Mouse (Mus musculus) midbrain, postnatal 0 days (tissue): ENCODE measurements around the gene Map4k4. TPM values are rescaled to one million over a fixed set of nuclear protein-coding genes. Genes with fewer than 3 reads are reported as not detected.

Experiments used
- ATAC-seq: fragments of 200-750 bp; cut with Nextera tagmentation; 2 replicates; pipeline ENCODE4 v1.8.0; 2017; ENCODE audit warnings: moderate number of reproducible peaks, mild to moderate bottlenecking, moderate TSS enrichment, moderate library complexity; ENCODE audit not compliant: low FRiP score
- DNase-seq: peaks from one replicate; pipeline ENCODE4 v3.0.0-alpha.2; 2015; ENCODE audit warnings: low spot score
- H3K27ac ChIP-seq: fragments of 300-500 bp; sonication (generic); 2 replicates; pipeline ENCODE4 v1.5.1; 2014; ENCODE audit warnings: low read depth, mild to moderate bottlenecking, low read length, mixed read lengths
- H3K27me3 ChIP-seq: fragments of 300-500 bp; sonication (generic); 2 replicates; pipeline ENCODE4 v1.6.1; 2014; ENCODE audit warnings: low read length, control low read depth, mixed read lengths; ENCODE audit not compliant: insufficient read depth
- H3K36me3 ChIP-seq: fragments of 300-500 bp; sonication (generic); 2 replicates; pipeline ENCODE4 v1.6.1; 2014; ENCODE audit warnings: low read length, control low read depth, mixed read lengths; ENCODE audit not compliant: insufficient read depth
- H3K4me1 ChIP-seq: fragments of 300-500 bp; sonication (generic); 2 replicates; pipeline ENCODE4 v1.6.1; 2014; ENCODE audit warnings: mild to moderate bottlenecking, control low read depth, antibody characterized with exemption, low read length, mixed read lengths; ENCODE audit not compliant: insufficient read depth
- H3K4me2 ChIP-seq: fragments of 300-500 bp; sonication (generic); 2 replicates; pipeline ENCODE4 v1.6.1; 2014; ENCODE audit warnings: low read depth, mild to moderate bottlenecking, low read length, mixed read lengths; ENCODE audit not compliant: poor library complexity, severe bottlenecking
- H3K4me3 ChIP-seq: fragments of 300-500 bp; sonication (generic); 2 replicates; pipeline ENCODE4 v1.5.1; 2014; ENCODE audit warnings: low read depth, mild to moderate bottlenecking, low read length, moderate library complexity
- H3K9ac ChIP-seq: fragments of 300-500 bp; sonication (generic); replicated peaks from 2 replicates; pipeline ENCODE4 v1.6.1; 2014; ENCODE audit warnings: mild to moderate bottlenecking, low read length, moderate library complexity, mixed read lengths; ENCODE audit not compliant: poor library complexity, severe bottlenecking
- H3K9me3 ChIP-seq: fragments of 300-500 bp; sonication (generic); 2 replicates; pipeline ENCODE4 v1.6.1; 2016; ENCODE audit warnings: low read length, control low read depth
- CTCF ChIP-seq: IDR thresholded peaks from 2 replicates; pipeline ENCODE4 v1.5.1; 2016; ENCODE audit warnings: antibody characterized with exemption, mild to moderate bottlenecking
- WGBS: fragments of 180-500 bp; shearing (Covaris S2); extraction: QIAGEN DNeasy Blood & Tissue Kit; methylation state at CpG from one replicate; pipeline ENCODE4 v1.1.7; 2014; 5-methylcytosine and 5-hydroxymethylcytosine counted together
- polyA plus RNA-seq: library from polyadenylated mRNA; unstranded; fragments of >200 nt; fragmentation: Nextera tagmentation; extraction: Ambion mirVana; gene quantifications from 2 replicates; pipeline ENCODE4 v1.2.1, GENCODE M21; 2015
- total RNA-seq: library from RNA; depleted of rRNA; stranded (reverse); fragments of >200 nt; gene quantifications from 2 replicates; pipeline ENCODE4 v1.2.3, GENCODE M21; 2014

Gene Map4k4
- total and polyA plus RNA-seq, 2 experiments from 2014 or later, result 30.6 to 185 TPM

DNA sequence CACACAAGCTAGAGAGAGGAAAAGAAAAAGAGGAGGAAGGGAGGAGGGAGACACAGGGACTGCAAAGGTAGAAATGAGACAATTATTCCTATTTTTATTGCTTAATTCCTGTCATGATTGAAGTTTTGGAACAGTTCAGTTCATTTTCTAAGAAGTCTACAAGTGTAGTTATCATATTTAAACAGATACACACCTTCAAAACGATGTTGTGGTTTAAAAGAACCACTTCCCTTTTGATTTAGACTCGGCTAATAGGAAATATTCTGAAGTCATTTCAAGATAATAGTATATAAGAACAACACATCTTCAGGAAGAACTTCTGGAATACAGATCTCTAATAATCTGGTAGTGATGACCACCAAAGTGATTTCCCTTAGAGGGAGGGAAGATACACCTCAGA lies 75.4 kb downstream of the Map4k4 start:
- Histone ChIP-seq H3K27me3 (no peaks in the 10 kb centered on the region), H3K4me1 (no peaks in the 10 kb centered on the region; the same call in 1 of the 2 replicates), H3K27ac (no peak overlapping the region), H3K36me3 (peaks cover 23% of the 10 kb centered on the region; the same call in 1 of the 2 replicates), H3K9ac (no peak overlapping the region), H3K4me3 (no peak overlapping the region), H3K4me2 (no peak overlapping the region), H3K9me3 (no peaks in the 10 kb centered on the region)
- TF ChIP-seq CTCF, result no peak
- DNase-seq (no peak), ATAC-seq (no peak)
- WGBS, result 87% methylated on average over 2 of the region's 2 CpGs

GRCm38 (mm10) chr1:39976847-39977744 lies 76.4 kb downstream of the Map4k4 start:
- H3K4me1 ChIP-seq, result no peaks in the 10 kb centered on the region; the same call in 1 of the 2 replicates
- H3K4me3 ChIP-seq, result no peak overlapping the region
- H3K27me3 ChIP-seq, result no peaks in the 10 kb centered on the region
- H3K9ac ChIP-seq, result no peak overlapping the region
- no peak overlapping the region for H3K4me2 ChIP-seq
- peak; percentile 64 for TF ChIP-seq CTCF
- H3K27ac ChIP-seq, result 0 out of 2 replicates have a peak overlapping the region, but pooled peaks have one; percentile 14
- H3K36me3 ChIP-seq, result peaks cover 24% of the 10 kb centered on the region; the same call in 1 of the 2 replicates
- ATAC-seq (peak; percentile 65), DNase-seq (peak; percentile 58)
- 61% methylated on average over 11 of the region's 11 CpGs for WGBS
- H3K9me3 ChIP-seq, result no peaks in the 10 kb centered on the region

DNA sequence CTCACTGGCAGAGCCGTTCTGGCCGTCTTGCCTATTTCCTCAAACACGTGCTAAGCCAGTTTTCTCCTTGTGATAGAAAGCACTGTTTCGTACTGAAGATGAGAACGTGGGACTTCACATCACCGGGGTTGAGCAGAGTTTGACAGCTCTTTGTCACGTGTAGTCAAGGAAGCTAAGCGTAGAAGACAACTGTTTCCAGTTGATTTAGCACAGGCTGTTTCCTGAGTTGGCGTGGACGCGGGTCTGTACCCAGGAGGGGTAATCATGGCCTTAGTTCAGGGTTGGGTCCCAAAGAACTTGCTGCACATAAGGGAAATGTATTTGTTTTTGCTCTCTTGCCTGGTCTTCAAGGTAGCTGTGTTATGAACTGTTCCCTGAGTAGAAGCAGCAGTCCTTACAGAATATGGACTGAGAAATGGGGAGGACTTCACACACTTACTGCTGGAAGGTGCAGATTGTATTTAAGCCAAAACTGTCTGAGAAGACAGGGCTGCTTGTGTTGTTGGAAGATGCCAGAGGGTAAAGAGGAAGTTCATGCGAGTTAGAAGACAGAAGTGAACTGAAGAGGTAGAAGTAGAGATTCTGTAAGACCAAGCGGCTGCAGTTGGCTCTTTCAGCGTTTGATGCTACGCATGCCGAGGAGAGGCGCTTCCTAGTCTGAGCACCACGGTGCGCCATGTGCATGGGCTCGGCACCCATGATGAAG lies 78.2 kb downstream of the Map4k4 start:
- DNase-seq, result no peak
- WGBS, result 79% methylated on average over 20 of the region's 20 CpGs
- TF ChIP-seq CTCF, result no peak
- ATAC-seq, result no peak
- Histone ChIP-seq H3K36me3 (peaks cover 31% of the 10 kb centered on the region; the same call in 1 of the 2 replicates), H3K9ac (no peak overlapping the region), H3K4me3 (no peak overlapping the region), H3K4me2 (no peak overlapping the region), H3K4me1 (no peaks in the 10 kb centered on the region; the same call in 1 of the 2 replicates), H3K27me3 (no peaks in the 10 kb centered on the region), H3K27ac (no peak overlapping the region), H3K9me3 (no peaks in the 10 kb centered on the region)

- ATAC-seq (no peak), DNase-seq (no peak)
- no peak for TF ChIP-seq CTCF
- Histone ChIP-seq H3K4me1 (no peaks in the 10 kb centered on the region; the same call in 1 of the 2 replicates), H3K4me3 (no peak overlapping the region), H3K27me3 (no peaks in the 10 kb centered on the region), H3K9ac (no peak overlapping the region), H3K27ac (no peak overlapping the region), H3K9me3 (no peaks in the 10 kb centered on the region), H3K36me3 (peaks cover 38% of the 10 kb centered on the region), H3K4me2 (no peak overlapping the region)
- 75% methylated on average over 15 of the region's 15 CpGs for WGBS
These were observed 79.9 kb downstream of the Map4k4 start for GRCm38 (mm10) chr1:39980314-39981290.

DNA sequence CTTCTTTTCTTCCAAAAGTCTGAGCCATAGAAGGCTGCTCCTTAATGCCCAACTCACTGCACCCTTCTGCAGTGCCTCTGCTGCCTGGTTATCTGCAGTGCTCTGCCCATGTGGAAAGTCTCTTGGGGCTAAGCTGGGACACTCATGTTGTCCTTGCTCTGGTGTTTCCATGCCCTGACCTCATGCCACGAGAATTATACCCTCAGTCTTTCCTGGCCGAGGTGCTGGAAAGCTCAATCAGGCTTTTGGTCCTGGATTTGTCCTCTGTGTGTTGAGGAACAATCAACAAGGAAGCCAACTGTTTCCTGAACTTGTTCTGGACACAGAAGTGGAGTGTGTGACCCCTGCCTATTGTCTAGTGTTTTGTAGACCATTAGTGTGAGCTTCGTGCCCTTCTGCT lies 81.3 kb downstream of the Map4k4 start:
- Histone ChIP-seq H3K4me2 (no peak overlapping the region), H3K4me3 (no peak overlapping the region), H3K27ac (no peak overlapping the region), H3K9me3 (no peaks in the 10 kb centered on the region), H3K9ac (no peak overlapping the region), H3K36me3 (peaks cover 41% of the 10 kb centered on the region), H3K4me1 (no peaks in the 10 kb centered on the region; the same call in 1 of the 2 replicates), H3K27me3 (no peaks in the 10 kb centered on the region)
- no peak for DNase-seq
- ATAC-seq, result no peak
- TF ChIP-seq CTCF, result no peak
- WGBS, result 69% methylated on average over 3 of the region's 3 CpGs
